Mouse (Mus musculus) thymus, adult 2 months (tissue): ENCODE data around the gene Sft2d2.

Experiments
- CTCF ChIP-seq: fragments of 200-500 bp; IDR thresholded peaks from 2 replicates; pipeline ENCODE4 v1.5.1; 2012; ENCODE audit warnings: mild to moderate bottlenecking, control low read depth, low read length, moderate library complexity, borderline replicate concordance; ENCODE audit not compliant: control insufficient read depth, poor library complexity, insufficient read depth; ENCODE audit errors: extremely low read depth
- POLR2A ChIP-seq: fragments of 200-500 bp; IDR thresholded peaks from 2 replicates; pipeline ENCODE4 v1.6.1; 2012; ENCODE audit warnings: mild to moderate bottlenecking, low read length, control low read depth, moderate library complexity; ENCODE audit not compliant: control insufficient read depth, poor library complexity, insufficient read depth; ENCODE audit errors: extremely low read depth

DNA sequence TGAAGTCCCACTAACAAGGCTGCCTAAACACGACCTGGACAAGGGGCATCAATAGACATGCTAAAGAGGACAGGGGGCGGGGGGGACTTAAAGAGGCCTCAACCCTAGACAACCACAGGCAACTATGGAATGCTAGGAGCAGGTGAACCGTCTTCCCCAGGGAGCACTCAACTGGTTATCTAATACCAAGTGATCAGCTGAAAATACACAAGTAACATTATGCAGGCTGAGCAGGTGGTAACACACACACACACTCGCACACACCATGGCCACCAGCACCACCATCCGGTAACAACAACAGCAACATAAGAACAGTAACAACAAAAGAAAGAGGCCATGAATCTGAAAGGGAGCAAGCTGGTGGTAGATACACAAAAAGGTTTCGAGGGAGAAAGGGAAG is 4.2 kb downstream of the Sft2d2 start:
- TF ChIP-seq CTCF (no peak), POLR2A (no peak)
